Mouse (Mus musculus): Measurements from ENCODE around the gene Eme1.

- TF ChIP-seq POLR2A (IDR thresholded peaks at IDR 0.05; ENCODE audit: low read depth, low read length) (no peak), CTCF (IDR thresholded peaks at IDR 0.05; ENCODE audit: extremely low read depth, insufficient read length, insufficient replicate concordance, low read depth, low read length) (no peak)
These were observed 52.2 kb downstream of the Eme1 start, which contains the start of gene Acsf2 for GRCm38 (mm10) chr11:94601321-94602281.
